Mouse (Mus musculus): ENCODE measurements around the gene Scyl2.

GRCm38 (mm10) chr10:89656366-89656765 is 29.7 kb downstream of the Scyl2 start:
- TF ChIP-seq USF1 (IDR thresholded peaks at IDR 0.05; ENCODE audit: low read depth) (no peak), POLR2A (IDR thresholded peaks at IDR 0.05; ENCODE audit: insufficient read length, low read depth) (no peak), CEBPB (IDR thresholded peaks at IDR 0.05; ENCODE audit: insufficient read depth, poor library complexity, severe bottlenecking) (no peak), POLR2AphosphoS2 (IDR thresholded peaks at IDR 0.05; ENCODE audit: insufficient read length, low read depth) (no peak), TCF12 (IDR thresholded peaks at IDR 0.05; ENCODE audit: insufficient read depth, poor library complexity, severe bottlenecking) (no peak), E2F4 (IDR thresholded peaks at IDR 0.05; ENCODE audit: insufficient read depth) (no peak), MYOG (IDR thresholded peaks at IDR 0.05; ENCODE audit: control insufficient read depth in 1 of 3, insufficient read depth in 1 of 3, insufficient read length in 2 of 3, low read depth in 2 of 3) (no peak), TCF3 (IDR thresholded peaks at IDR 0.05; ENCODE audit: insufficient read length, low read depth) (no peak)
